Mouse (Mus musculus): Measurements from ENCODE around the gene Ctnna2.

DNA sequence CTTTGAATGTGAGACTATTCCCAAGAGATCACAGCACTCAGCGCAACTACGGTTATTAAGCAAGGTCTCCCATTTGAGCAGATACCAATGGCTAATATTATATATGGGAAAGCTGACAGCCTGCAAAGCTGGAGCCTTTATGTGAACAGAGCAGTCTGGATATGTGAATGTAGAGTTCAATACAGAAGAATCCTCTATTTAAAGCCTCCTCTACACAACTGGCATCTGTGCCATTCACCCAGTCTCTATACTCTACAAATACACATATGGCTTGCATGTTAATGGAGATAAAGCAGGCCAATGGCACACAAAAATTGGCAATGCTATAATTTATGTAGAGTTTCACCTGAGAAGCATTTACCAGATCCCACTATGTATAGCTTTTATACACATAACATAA lies 608.4 kb downstream of the Ctnna2 start:
- TF ChIP-seq CTCF (conservative IDR thresholded peaks at IDR 0.05; ENCODE audit: low read length) (no peak), NANOG (IDR thresholded peaks at IDR 0.05; ENCODE audit: borderline replicate concordance, low read length) (no peak), POU5F1 (IDR thresholded peaks at IDR 0.05; ENCODE audit: borderline replicate concordance, low read length) (no peak)

All from E14TG2a.4 (cell line).